In genomic region chr17:30383649-30384048, GRCm38 (mm10) we compare ENCODE assay signal across 19 mouse cellular contexts.
DNase-seq lines count a peak whose midpoint lies in the region; TF ChIP-seq lines count a peak whose summit lies in the region.
"Had no signal": no experiment of that assay in that cellular context is flagged by ENCODE, and none has a peak within 500 bp of the region (broad histone marks: within the 10 kb centered on the region; RNA-seq: fewer than 3 reads in every experiment).

No protein-coding gene starts in this region.

- peak overlapping the region; percentile 71 for H3K27ac ChIP-seq in left cerebral cortex, adult 2 months
- H3K27ac ChIP-seq: embryonic facial prominence, embryonic 13.5 days; embryonic facial prominence, embryonic 15.5 days; forebrain, embryonic 10.5 days; forebrain, embryonic 12.5 days had no signal

- TF ChIP-seq CTCF in left cerebral cortex, adult 2 months (IDR thresholded peaks at IDR 0.05): no peak

- peak; percentile 28 to 50 for DNase-seq in frontal cortex, postnatal 36 days (ENCODE audit: low spot score in 2 of 2)
- DNase-seq in frontal cortex, postnatal 25 days (ENCODE audit: low spot score in 2 of 2): no peak
- DNase-seq in left cerebral cortex, adult 2 months (ENCODE audit: extremely low spot score in 1 of 2, low spot score in 2 of 2): no peak
- no peak for DNase-seq in left cerebral cortex, postnatal 36 days (ENCODE audit: low spot score in 2 of 2)
- DNase-seq: adrenal gland, adult 2 months; adrenal gland, postnatal 10 days; adrenal gland, postnatal 25 days; cerebellum, adult 11 months; cerebellum, adult 18-20 months; cerebellum, adult 8-10 months; cerebellum, adult 9-11 months; cerebellum, postnatal 14 days; cerebellum, postnatal 36 days; embryo, embryonic 11 days had no signal

- intact Hi-C loops in left cerebral cortex, adult 2 months (cut with DNase I): no loop called here
- intact Hi-C loops in left cerebral cortex, postnatal 36 days (cut with DNase I): no loop called here

- H3K4me3 ChIP-seq in left cerebral cortex, adult 2 months: no peak overlapping the region
- H3K4me3 ChIP-seq: embryonic facial prominence, embryonic 13.5 days; embryonic facial prominence, embryonic 15.5 days; erythroblast, embryonic 14.5 days; forebrain, embryonic 10.5 days; forebrain, embryonic 12.5 days had no signal

Comparison
In these comparisons a context has a peak if more than half of its experiments do, and no peak if none do; other contexts are left out.
1. DNase-seq: peak in frontal cortex, postnatal 36 days (2 of 2); none in frontal cortex, postnatal 25 days (0 of 2), left cerebral cortex, adult 2 months (0 of 2) and left cerebral cortex, postnatal 36 days (0 of 2).